Mouse (Mus musculus): ENCODE data around the gene Ss18l1. TPM values are rescaled to one million over a fixed set of nuclear protein-coding genes. Genes with fewer than 3 reads are reported as not detected.
A peak's percentile ranks its signal among the peaks of the same experiment; 100 is the strongest.

Ss18l1 gene
- total and polyA plus RNA-seq, 3 experiments: 2.0 to 3.0 (median 2.1) TPM

DNA sequence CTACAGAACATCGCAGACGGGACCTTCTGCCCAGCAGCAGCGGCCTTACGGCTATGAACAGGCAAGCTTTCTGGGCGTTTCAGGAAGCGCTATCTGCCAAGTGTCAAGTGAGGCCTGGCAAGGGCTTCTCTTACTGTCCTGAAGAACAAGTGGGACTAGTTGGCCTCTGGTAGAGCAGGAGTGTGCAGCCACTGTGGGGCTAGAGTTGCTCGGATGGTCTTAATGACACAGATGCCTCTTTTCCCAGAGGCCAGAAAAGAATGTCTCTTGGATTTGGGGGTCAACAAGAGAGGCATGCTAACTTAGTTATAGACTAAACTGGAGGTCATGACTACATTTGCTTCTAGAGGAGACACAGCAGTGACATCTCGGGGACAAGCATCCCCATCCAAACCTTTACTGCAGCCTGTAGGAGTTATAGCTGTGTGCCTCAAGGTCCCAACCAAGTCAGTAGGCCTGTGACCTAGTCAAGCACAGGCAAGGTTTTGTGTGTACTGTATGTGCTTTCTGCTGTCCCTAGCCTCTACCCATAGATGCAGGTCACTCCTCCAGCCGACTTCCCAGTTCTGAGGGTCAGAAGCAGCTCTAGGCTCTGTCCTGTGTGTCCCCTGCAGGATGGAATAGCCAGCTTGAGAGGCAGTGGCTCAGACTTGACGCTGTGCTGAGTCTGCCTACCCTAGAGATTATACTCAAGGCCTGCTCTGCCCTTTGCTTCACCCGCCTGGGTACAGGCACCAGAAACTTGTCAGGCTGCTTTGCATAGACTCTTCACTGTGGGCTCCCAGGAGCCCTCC is 21.2 kb downstream of the Ss18l1 start:
- H3K79me2 ChIP-seq (replicated peaks; ENCODE audit: control insufficient read depth, extremely low read depth, insufficient read depth, poor library complexity, severe bottlenecking): no peaks in the 10 kb centered on the region
- no peak for DNase-seq (ENCODE audit: extremely low read depth)
- in situ Hi-C loops (cut with MboI; ENCODE audit: low pct_ligation_motif_present, low pct_unique_long_range_greater_than_20kb, low sequenced_read_pairs): no loop called here
- H3K4me1 ChIP-seq (ENCODE audit: control insufficient read depth in 1 of 2, insufficient read depth in 2 of 2): peaks cover 0 to 10% of the 10 kb centered on the region in 2 experiments; a peak in 1 of 4 replicates
- H3K27me3 ChIP-seq (replicated peaks): no peaks in the 10 kb centered on the region
- H3K4me3 ChIP-seq (replicated peaks in 1 of 3; ENCODE audit: low read depth in 2 of 3, low read length in 2 of 3, poor library complexity in 1 of 3): no peak overlapping the region
- H3K9me3 ChIP-seq (replicated peaks; ENCODE audit: low read length): no peaks in the 10 kb centered on the region
- H3K36me3 ChIP-seq (replicated peaks in 1 of 2; ENCODE audit: control insufficient read depth in 1 of 2, insufficient read depth in 1 of 2, low read length in 1 of 2): peaks cover 33 to 58% of the 10 kb centered on the region in 2 experiments
- H3K27ac ChIP-seq (ENCODE audit: insufficient read depth, low read depth): no peak overlapping the region
- no peak overlapping the region for H3K9ac ChIP-seq (ENCODE audit: insufficient read depth, low read depth)
- TF ChIP-seq ZMIZ1 (IDR thresholded peaks at IDR 0.05; ENCODE audit: low read depth, low read length) (no peak), USF2 (conservative IDR thresholded peaks at IDR 0.05; ENCODE audit: low read depth, low read length) (no peak), RCOR1 (conservative IDR thresholded peaks at IDR 0.05; ENCODE audit: low read depth, low read length) (no peak), JUN (IDR thresholded peaks at IDR 0.05; ENCODE audit: insufficient read depth, low read depth, low read length) (no peak), MEF2A (IDR thresholded peaks at IDR 0.05; ENCODE audit: borderline replicate concordance, low read depth, low read length) (no peak), MAX (IDR thresholded peaks at IDR 0.05; ENCODE audit: low read length) (no peak), BHLHE40 (IDR thresholded peaks at IDR 0.05; ENCODE audit: low read depth, low read length) (no peak), KAT2A (IDR thresholded peaks at IDR 0.05; ENCODE audit: insufficient replicate concordance, low read length) (no peak), MAFK (IDR thresholded peaks at IDR 0.05; ENCODE audit: insufficient replicate concordance, low read length) (no peak)
- no peak overlapping the region for H3K4me2 ChIP-seq (ENCODE audit: insufficient read depth, low read depth, poor library complexity, severe bottlenecking)
- dilution Hi-C loops (cut with MboI; ENCODE audit: extremely low pct_ligation_motif_present, extremely low pct_unique_long_range_greater_than_20kb, low sequenced_read_pairs): loop anchor here (25.0 kb wide), 1 partner anchor 151 kb away; no protein-coding TSS in a partner anchor

DNA sequence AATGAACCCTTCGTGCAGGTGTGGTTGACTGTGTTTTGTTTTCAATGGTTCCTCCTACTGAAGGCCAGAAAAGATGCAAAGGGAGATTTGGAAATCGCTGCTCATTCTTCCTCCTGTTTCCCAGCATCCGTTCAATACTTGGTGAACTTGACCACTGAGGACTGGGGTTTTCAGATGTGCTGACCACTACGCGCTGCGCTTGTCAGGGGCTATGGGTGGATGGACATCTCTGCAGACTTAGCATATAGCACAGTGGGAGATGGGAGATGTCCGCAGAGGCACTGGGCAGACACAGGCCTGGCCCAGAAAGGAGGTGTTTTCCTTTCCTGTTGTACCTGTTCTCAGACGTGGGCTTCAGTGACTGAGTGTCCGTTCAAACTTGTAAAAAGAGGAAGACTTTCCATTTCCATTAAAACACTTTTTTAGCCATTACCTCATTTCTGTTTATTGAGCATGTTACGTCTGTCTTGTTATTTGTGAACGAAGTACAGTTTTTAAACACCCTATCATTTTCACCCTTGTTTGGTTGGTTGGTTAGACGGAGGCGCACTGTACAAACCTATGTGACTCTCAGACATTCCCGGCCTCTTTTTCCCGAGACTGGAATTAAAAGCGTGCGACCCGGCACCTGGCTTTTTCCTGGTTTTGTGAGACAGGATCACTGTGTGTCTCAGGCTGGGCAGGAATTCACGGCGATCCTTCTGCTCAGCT is 27.6 kb downstream of the Ss18l1 start:
- no peak overlapping the region for H3K27ac ChIP-seq (ENCODE audit: insufficient read depth, low read depth)
- H3K79me2 ChIP-seq (replicated peaks; ENCODE audit: control insufficient read depth, extremely low read depth, insufficient read depth, poor library complexity, severe bottlenecking): peaks cover 4% of the 10 kb centered on the region; the same call in 1 of the 2 replicates
- in situ Hi-C loops (cut with MboI; ENCODE audit: low pct_ligation_motif_present, low pct_unique_long_range_greater_than_20kb, low sequenced_read_pairs): no loop called here
- peak overlapping the region; percentile 79 to 90 (median 87) for H3K4me3 ChIP-seq (replicated peaks in 1 of 3; ENCODE audit: low read depth in 2 of 3, low read length in 2 of 3, poor library complexity in 1 of 3)
- TF ChIP-seq NRF1 (IDR thresholded peaks at IDR 0.05; ENCODE audit: low read depth, low read length): no peak
- TF ChIP-seq BHLHE40 (IDR thresholded peaks at IDR 0.05; ENCODE audit: low read depth, low read length): no peak
- TF ChIP-seq HCFC1 (IDR thresholded peaks at IDR 0.05; ENCODE audit: low read depth, low read length): no peak
- TF ChIP-seq GABPA (IDR thresholded peaks at IDR 0.05; ENCODE audit: insufficient replicate concordance, low read depth, low read length): no peak
- no peak for TF ChIP-seq ELF1 (IDR thresholded peaks at IDR 0.05; ENCODE audit: low read depth, low read length)
- TF ChIP-seq RCOR1 (conservative IDR thresholded peaks at IDR 0.05; ENCODE audit: low read depth, low read length): no peak
- no peak for TF ChIP-seq E2F4 (IDR thresholded peaks at IDR 0.05; ENCODE audit: insufficient replicate concordance, low read depth, low read length)
- no peak for TF ChIP-seq CHD2 (IDR thresholded peaks at IDR 0.05; ENCODE audit: low read length)
- H3K4me1 ChIP-seq (ENCODE audit: control insufficient read depth in 1 of 2, insufficient read depth in 2 of 2): peaks cover 10 to 19% of the 10 kb centered on the region in 2 experiments
- H3K9me3 ChIP-seq (replicated peaks; ENCODE audit: low read length): no peaks in the 10 kb centered on the region
- H3K27me3 ChIP-seq (replicated peaks): no peaks in the 10 kb centered on the region
- peak overlapping the region; percentile 86 for H3K9ac ChIP-seq (ENCODE audit: insufficient read depth, low read depth)
- DNase-seq (ENCODE audit: extremely low read depth): no peak
- H3K36me3 ChIP-seq (replicated peaks in 1 of 2; ENCODE audit: control insufficient read depth in 1 of 2, insufficient read depth in 1 of 2, low read length in 1 of 2): peaks cover 14 to 34% of the 10 kb centered on the region in 2 experiments
- dilution Hi-C loops (cut with MboI; ENCODE audit: extremely low pct_ligation_motif_present, extremely low pct_unique_long_range_greater_than_20kb, low sequenced_read_pairs): loop anchor here (25.0 kb wide), 1 partner anchor 158 kb away; no protein-coding TSS in a partner anchor
- H3K4me2 ChIP-seq (ENCODE audit: insufficient read depth, low read depth, poor library complexity, severe bottlenecking): peak overlapping the region; percentile 31; the same call in 1 of the 2 replicates
